Mouse (Mus musculus) heart, adult 2 months (tissue): ENCODE results near the gene Atg9a.
"Not testable (repeated sequence)": the region's sequence is repeated elsewhere in the genome, so short reads cannot be mapped to it uniquely, and the experiment has no call there.

Experiments used
- CTCF ChIP-seq: fragments of 200-600 bp; IDR thresholded peaks from 2 replicates; pipeline ENCODE4 v1.8.1; 2022; ENCODE audit warnings: antibody characterized with exemption, mild to moderate bottlenecking, moderate library complexity
- EP300 ChIP-seq: fragments of 200-500 bp; IDR thresholded peaks from 2 replicates; pipeline ENCODE4 v1.6.1; 2011; ENCODE audit warnings: low read depth, low read length, control low read depth; ENCODE audit not compliant: insufficient read depth
- POLR2A ChIP-seq: fragments of 200-500 bp; IDR thresholded peaks from 2 replicates; pipeline ENCODE4 v1.6.1; 2011; ENCODE audit warnings: mild to moderate bottlenecking, low read depth, low read length, control low read depth; ENCODE audit not compliant: insufficient read depth

- TF ChIP-seq CTCF = peak; percentile 39
- TF ChIP-seq EP300, POLR2A: not testable (repeated sequence)
These were observed 40.5 kb upstream of the Atg9a start for GRCm38 (mm10) chr1:75232489-75232888.
